Mouse (Mus musculus) CH12.LX (cell line): ENCODE data around the gene Slc45a1. TPM values are rescaled to one million over a fixed set of nuclear protein-coding genes. Genes with fewer than 3 reads are reported as not detected.

Source experiments
- DNase-seq: peaks from one replicate; pipeline ENCODE4 v3.0.0-alpha.2; 2013; ENCODE audit errors: extremely low read depth
- H3K27ac ChIP-seq: 2 replicates; pipeline ENCODE4 v1.5.1; 2012; ENCODE audit warnings: low read depth, mild to moderate bottlenecking, control low read depth, moderate library complexity; ENCODE audit not compliant: insufficient read depth
- H3K27me3 ChIP-seq: replicated peaks from 2 replicates; pipeline ENCODE3; 2012; ENCODE audit warnings: inconsistent platforms
- H3K36me3 ChIP-seq, 2 experiments: replicated peaks in 1 of 2; 2 replicates each; pipeline versions ENCODE3 to v1.6.1; 2012; ENCODE audit warnings: inconsistent platforms in 1 of 2, low read length in 1 of 2, mild to moderate bottlenecking in 1 of 2, mixed read lengths in 1 of 2, moderate library complexity in 1 of 2; ENCODE audit not compliant: control insufficient read depth in 1 of 2, insufficient read depth in 1 of 2
- H3K4me1 ChIP-seq, 2 experiments: 2 replicates each; pipeline ENCODE4 v1.6.1; 2012; ENCODE audit warnings: inconsistent platforms in 1 of 2, moderate library complexity in 1 of 2; ENCODE audit not compliant: insufficient read depth in 2 of 2, control insufficient read depth in 1 of 2
- H3K4me2 ChIP-seq: 2 replicates; pipeline ENCODE4 v1.6.1; 2012; ENCODE audit warnings: low read depth, mild to moderate bottlenecking, control low read depth; ENCODE audit not compliant: poor library complexity, insufficient read depth, severe bottlenecking
- H3K4me3 ChIP-seq, 3 experiments: fragments of 150-350 bp in 1 of 3; sonication (generic) in 1 of 3; replicated peaks in 1 of 3; 2 replicates each; pipeline versions ENCODE3 to v1.5.1; 2011 to 2012; ENCODE audit warnings: low read depth in 2 of 3, low read length in 2 of 3, mild to moderate bottlenecking in 2 of 3, moderate library complexity in 2 of 3, control low read depth in 1 of 3, improper control_type of control experiment in 1 of 3, inconsistent platforms in 1 of 3, mixed read lengths in 1 of 3; ENCODE audit not compliant: poor library complexity in 1 of 3
- H3K79me2 ChIP-seq: replicated peaks from 2 replicates; pipeline ENCODE4 v1.6.1; 2012; ENCODE audit warnings: mild to moderate bottlenecking, moderate library complexity; ENCODE audit not compliant: control insufficient read depth, poor library complexity, insufficient read depth, severe bottlenecking; ENCODE audit errors: extremely low read depth
- H3K9ac ChIP-seq: 2 replicates; pipeline ENCODE4 v1.6.1; 2012; ENCODE audit warnings: low read depth, mild to moderate bottlenecking, control low read depth, moderate library complexity; ENCODE audit not compliant: insufficient read depth
- H3K9me3 ChIP-seq: replicated peaks from 2 replicates; pipeline ENCODE3; 2012; ENCODE audit warnings: low read length, inconsistent platforms, mixed read lengths
- BHLHE40 ChIP-seq: IDR thresholded peaks from 2 replicates; pipeline ENCODE4 v1.6.1; 2011; ENCODE audit warnings: mild to moderate bottlenecking, low read depth, low read length, improper control_type of control experiment
- CHD1 ChIP-seq: IDR thresholded peaks from 2 replicates; pipeline ENCODE4 v1.6.1; 2012; ENCODE audit warnings: low read depth, low read length, improper control_type of control experiment, inconsistent platforms
- CHD2 ChIP-seq: IDR thresholded peaks from 2 replicates; pipeline ENCODE4 v1.6.1; 2011; ENCODE audit warnings: low read length, improper control_type of control experiment
- CTCF ChIP-seq, 2 experiments: IDR thresholded peaks in 1 of 2; conservative IDR thresholded peaks in 1 of 2; 2 replicates each; pipeline ENCODE4 v1.5.1; 2011 to 2012; ENCODE audit warnings: low read depth in 2 of 2, low read length in 2 of 2, improper control_type of control experiment in 1 of 2, inconsistent platforms in 1 of 2, mild to moderate bottlenecking in 1 of 2, moderate library complexity in 1 of 2
- E2F4 ChIP-seq: IDR thresholded peaks from 2 replicates; pipeline ENCODE4 v1.6.1; 2011; ENCODE audit warnings: low read depth, low read length, improper control_type of control experiment; ENCODE audit not compliant: insufficient replicate concordance
- EP300 ChIP-seq: IDR thresholded peaks from 2 replicates; pipeline ENCODE4 v1.6.1; 2011; ENCODE audit warnings: low read length, improper control_type of control experiment
- ETS1 ChIP-seq: conservative IDR thresholded peaks from 2 replicates; pipeline ENCODE4 v1.6.1; 2012; ENCODE audit warnings: low read depth, mild to moderate bottlenecking, inconsistent platforms, low read length, improper control_type of control experiment, moderate library complexity
- GABPA ChIP-seq: IDR thresholded peaks from 2 replicates; pipeline ENCODE4 v1.6.1; 2012; ENCODE audit warnings: low read depth, low read length, improper control_type of control experiment, inconsistent platforms; ENCODE audit not compliant: insufficient replicate concordance
- HCFC1 ChIP-seq: IDR thresholded peaks from 2 replicates; pipeline ENCODE4 v1.6.1; 2012; ENCODE audit warnings: low read depth, mild to moderate bottlenecking, inconsistent platforms, low read length, improper control_type of control experiment
- IRF4 ChIP-seq: IDR thresholded peaks from 2 replicates; pipeline ENCODE4 v1.6.1; 2014; ENCODE audit warnings: low read depth, mild to moderate bottlenecking, inconsistent platforms, low read length, improper control_type of control experiment
- JUN ChIP-seq: IDR thresholded peaks from 2 replicates; pipeline ENCODE4 v1.6.1; 2011; ENCODE audit warnings: low read depth, mild to moderate bottlenecking, low read length, improper control_type of control experiment, moderate library complexity; ENCODE audit not compliant: insufficient read depth
- JUND ChIP-seq: conservative IDR thresholded peaks from 2 replicates; pipeline ENCODE4 v1.6.1; 2011; ENCODE audit warnings: low read depth, low read length, improper control_type of control experiment
- KAT2A ChIP-seq: IDR thresholded peaks from 2 replicates; pipeline ENCODE4 v1.6.1; 2012; ENCODE audit warnings: low read length, improper control_type of control experiment, inconsistent platforms; ENCODE audit not compliant: insufficient replicate concordance
- MAX ChIP-seq: IDR thresholded peaks from 2 replicates; pipeline ENCODE4 v1.6.1; 2011; ENCODE audit warnings: low read length, improper control_type of control experiment
- MAZ ChIP-seq: IDR thresholded peaks from 2 replicates; pipeline ENCODE4 v1.6.1; 2012; ENCODE audit warnings: low read depth, mild to moderate bottlenecking, inconsistent platforms, low read length, improper control_type of control experiment, moderate library complexity
- NELFE ChIP-seq: IDR thresholded peaks from 2 replicates; pipeline ENCODE4 v1.6.1; 2011; ENCODE audit warnings: low read depth, low read length, improper control_type of control experiment
- NRF1 ChIP-seq: IDR thresholded peaks from 2 replicates; pipeline ENCODE4 v1.6.1; 2014; ENCODE audit warnings: low read depth, mild to moderate bottlenecking, inconsistent platforms, low read length, improper control_type of control experiment, moderate library complexity
- POLR2A ChIP-seq: IDR thresholded peaks from 2 replicates; pipeline ENCODE4 v1.6.1; 2011; ENCODE audit warnings: low read depth, mild to moderate bottlenecking, improper control_type of control experiment, low read length
- POLR2AphosphoS2 ChIP-seq: IDR thresholded peaks from 2 replicates; pipeline ENCODE4 v1.6.1; 2011; ENCODE audit warnings: low read depth, low read length, improper control_type of control experiment
- SIN3A ChIP-seq: IDR thresholded peaks from 2 replicates; pipeline ENCODE4 v1.6.1; 2012; ENCODE audit warnings: low read length, improper control_type of control experiment, inconsistent platforms
- SMC3 ChIP-seq: IDR thresholded peaks from 2 replicates; pipeline ENCODE4 v1.6.1; 2011; ENCODE audit warnings: low read depth, low read length, improper control_type of control experiment
- TBP ChIP-seq: conservative IDR thresholded peaks from 2 replicates; pipeline ENCODE4 v1.6.1; 2011; ENCODE audit warnings: low read depth, low read length, improper control_type of control experiment
- TCF12 ChIP-seq: IDR thresholded peaks from 2 replicates; pipeline ENCODE4 v1.6.1; 2014; ENCODE audit warnings: low read depth, mild to moderate bottlenecking, inconsistent platforms, low read length, improper control_type of control experiment
- USF2 ChIP-seq: conservative IDR thresholded peaks from 2 replicates; pipeline ENCODE4 v1.6.1; 2011; ENCODE audit warnings: low read depth, low read length, improper control_type of control experiment
- ZKSCAN1 ChIP-seq: IDR thresholded peaks from 2 replicates; pipeline ENCODE4 v1.6.1; 2012; ENCODE audit warnings: low read depth, inconsistent platforms, low read length, improper control_type of control experiment, borderline replicate concordance
- ZMIZ1 ChIP-seq: IDR thresholded peaks from 2 replicates; pipeline ENCODE4 v1.6.1; 2012; ENCODE audit warnings: low read depth, mild to moderate bottlenecking, inconsistent platforms, low read length, improper control_type of control experiment
- dilution Hi-C: fragments of 300-500 bp; cut with MboI; formaldehyde crosslinking; loops from 2 replicates; pipeline ENCODE4 v1.14.3; 2020; ENCODE audit warnings: low sequenced_read_pairs; ENCODE audit not compliant: extremely low pct_unique_long_range_greater_than_20kb, extremely low pct_ligation_motif_present
- in situ Hi-C: fragments of 300-500 bp; cut with MboI; formaldehyde crosslinking; loops from 3 replicates; pipeline ENCODE4 v1.14.3; 2019; ENCODE audit warnings: low sequenced_read_pairs, low pct_ligation_motif_present, low pct_unique_long_range_greater_than_20kb, mixed read lengths
- polyA plus RNA-seq: library from polyadenylated mRNA; unstranded; fragments of >175 nt; gene quantifications from 2 replicates; pipeline ENCODE4 v1.2.1, GENCODE M21; 2012; ENCODE audit warnings: low read depth; ENCODE audit not compliant: insufficient read length
- total RNA-seq, 2 experiments: library from RNA; depleted of rRNA; stranded (reverse); fragments of 300-350 nt in 1 of 2; fragments of >200 nt in 1 of 2; gene quantifications; 2 replicates each; pipeline ENCODE4 v1.2.3; 2012 to 2014

The Slc45a1 gene
- total and polyA plus RNA-seq, 3 experiments = not detected

DNA sequence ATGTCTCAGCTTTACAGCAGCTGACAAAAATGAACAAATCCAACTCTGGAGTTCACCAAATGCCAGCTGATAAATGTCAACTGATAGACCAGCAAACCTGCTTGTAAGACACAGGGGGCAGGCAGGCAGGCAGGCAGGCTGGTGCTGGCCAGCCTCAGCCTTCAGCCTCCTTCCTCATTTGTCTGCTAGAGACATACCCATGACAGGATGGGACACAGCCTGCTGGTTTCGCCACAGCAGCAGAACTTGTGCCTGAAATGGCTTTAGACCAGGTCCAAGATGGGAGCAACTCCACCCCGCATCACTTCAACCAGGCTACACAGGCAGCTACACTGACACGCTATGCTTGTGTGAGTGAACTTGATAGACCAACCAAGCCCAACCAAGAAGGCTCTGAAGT, 46.2 kb downstream of the Slc45a1 start:
- in situ Hi-C loops = no loop called here
- DNase-seq = no peak
- Histone ChIP-seq H3K27me3 (no peaks in the 10 kb centered on the region), H3K4me2 (no peak overlapping the region), H3K4me3 (no peak overlapping the region), H3K36me3 (peaks cover 10 to 63% of the 10 kb centered on the region in 2 experiments), H3K27ac (no peak overlapping the region), H3K79me2 (no peaks in the 10 kb centered on the region), H3K9me3 (no peaks in the 10 kb centered on the region), H3K4me1 (peaks cover 0 to 15% of the 10 kb centered on the region in 2 experiments; a peak in 2 of 4 replicates), H3K9ac (no peak overlapping the region)
- TF ChIP-seq USF2 (no peak), GABPA (no peak), POLR2A (no peak), POLR2AphosphoS2 (no peak), CHD2 (no peak), MAZ (no peak), KAT2A (no peak), EP300 (no peak), TCF12 (no peak), IRF4 (no peak), ZMIZ1 (no peak)
- dilution Hi-C loops = no loop called here

DNA sequence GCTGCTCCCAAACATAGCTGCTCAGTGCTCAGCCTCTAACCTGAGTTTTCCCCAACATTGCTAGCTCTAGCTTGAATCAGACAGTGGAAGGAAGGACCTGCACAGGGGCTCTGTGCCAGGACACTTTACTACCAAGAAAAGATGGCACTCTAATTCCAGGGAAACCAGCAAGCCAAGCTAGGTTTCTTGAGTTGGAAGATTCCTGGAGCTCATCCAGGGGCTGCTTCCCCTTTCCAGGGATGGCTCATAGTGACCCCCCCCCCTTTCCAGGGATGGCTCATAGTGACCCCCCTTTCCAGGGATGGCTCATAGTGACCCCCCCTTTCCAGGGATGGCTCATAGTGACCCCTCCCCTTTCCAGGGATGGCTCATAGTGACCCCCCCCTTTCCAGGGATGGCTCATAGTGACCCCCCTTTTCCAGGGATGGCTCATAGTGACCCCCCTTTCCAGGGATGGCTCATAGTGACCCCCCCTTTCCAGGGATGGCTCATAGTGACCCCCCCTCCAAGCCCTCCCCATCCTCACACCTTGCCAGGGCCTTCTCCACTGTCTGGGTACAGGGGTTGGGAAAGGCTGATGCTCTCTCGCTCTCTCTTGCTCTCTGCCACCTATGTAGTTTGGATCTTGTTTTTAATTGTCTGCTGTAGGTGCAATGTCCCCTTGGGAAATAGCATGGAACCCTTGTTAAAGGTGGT, 48.5 kb downstream of the Slc45a1 start:
- no peaks in the 10 kb centered on the region for H3K79me2 ChIP-seq
- dilution Hi-C loops (no loop called here), in situ Hi-C loops (no loop called here)
- peaks cover 0 to 5% of the 10 kb centered on the region in 2 experiments; a peak in 2 of 4 replicates for H3K4me1 ChIP-seq
- no peak overlapping the region for H3K4me2 ChIP-seq
- H3K27ac ChIP-seq = no peak overlapping the region
- H3K9me3 ChIP-seq = no peaks in the 10 kb centered on the region
- H3K27me3 ChIP-seq = no peaks in the 10 kb centered on the region
- TF ChIP-seq USF2 = no peak
- H3K9ac ChIP-seq = no peak overlapping the region
- H3K36me3 ChIP-seq = peaks cover 0 to 56% of the 10 kb centered on the region in 2 experiments
- no peak for DNase-seq
- no peak overlapping the region for H3K4me3 ChIP-seq

GRCm38 (mm10) chr4:150601489-150601888, 50.5 kb downstream of the Slc45a1 start:
- peaks cover 0 to 59% of the 10 kb centered on the region in 2 experiments for H3K36me3 ChIP-seq
- no peak overlapping the region for H3K27ac ChIP-seq
- no peak overlapping the region for H3K9ac ChIP-seq
- DNase-seq = no peak
- peaks cover 0 to 4% of the 10 kb centered on the region in 2 experiments; a peak in 1 of 4 replicates for H3K4me1 ChIP-seq
- dilution Hi-C loops = no loop called here
- no peaks in the 10 kb centered on the region for H3K27me3 ChIP-seq
- no peaks in the 10 kb centered on the region for H3K9me3 ChIP-seq
- H3K4me3 ChIP-seq = no peak overlapping the region
- no peak overlapping the region for H3K4me2 ChIP-seq
- no peaks in the 10 kb centered on the region for H3K79me2 ChIP-seq
- no peak for TF ChIP-seq CHD1
- no peak for TF ChIP-seq SIN3A
- TF ChIP-seq ZMIZ1 = no peak
- TF ChIP-seq JUND = no peak
- TF ChIP-seq JUN = no peak
- no peak for TF ChIP-seq E2F4
- TF ChIP-seq HCFC1 = no peak
- TF ChIP-seq TCF12 = no peak
- TF ChIP-seq MAZ = no peak
- TF ChIP-seq CTCF (conservative IDR thresholded peaks at IDR 0.05 in 1 of 2, IDR thresholded peaks at IDR 0.05 in 1 of 2; ENCODE audit: low read depth in 2 of 2, low read length in 2 of 2) = no peak
- TF ChIP-seq NELFE = no peak
- no peak for TF ChIP-seq NRF1
- TF ChIP-seq MAX = no peak
- no peak for TF ChIP-seq ETS1
- no peak for TF ChIP-seq TBP
- no peak for TF ChIP-seq ZKSCAN1
- no peak for TF ChIP-seq POLR2A
- no peak for TF ChIP-seq EP300
- TF ChIP-seq BHLHE40 = no peak
- no peak for TF ChIP-seq SMC3
- TF ChIP-seq, all 38 proteins: peak for 0
- in situ Hi-C loops = no loop called here
